Mouse (Mus musculus) c-Kit-negative CD71-positive TER-119-positive erythroid progenitor cells, embryonic 14.5 days (primary cell): ENCODE measurements around the gene Tmem102.

Experiments used
- DNase-seq: peaks from one replicate; pipeline ENCODE4 v3.0.0-alpha.2; 2013; ENCODE audit warnings: low read depth, low spot score

Gene Tmem102

DNA sequence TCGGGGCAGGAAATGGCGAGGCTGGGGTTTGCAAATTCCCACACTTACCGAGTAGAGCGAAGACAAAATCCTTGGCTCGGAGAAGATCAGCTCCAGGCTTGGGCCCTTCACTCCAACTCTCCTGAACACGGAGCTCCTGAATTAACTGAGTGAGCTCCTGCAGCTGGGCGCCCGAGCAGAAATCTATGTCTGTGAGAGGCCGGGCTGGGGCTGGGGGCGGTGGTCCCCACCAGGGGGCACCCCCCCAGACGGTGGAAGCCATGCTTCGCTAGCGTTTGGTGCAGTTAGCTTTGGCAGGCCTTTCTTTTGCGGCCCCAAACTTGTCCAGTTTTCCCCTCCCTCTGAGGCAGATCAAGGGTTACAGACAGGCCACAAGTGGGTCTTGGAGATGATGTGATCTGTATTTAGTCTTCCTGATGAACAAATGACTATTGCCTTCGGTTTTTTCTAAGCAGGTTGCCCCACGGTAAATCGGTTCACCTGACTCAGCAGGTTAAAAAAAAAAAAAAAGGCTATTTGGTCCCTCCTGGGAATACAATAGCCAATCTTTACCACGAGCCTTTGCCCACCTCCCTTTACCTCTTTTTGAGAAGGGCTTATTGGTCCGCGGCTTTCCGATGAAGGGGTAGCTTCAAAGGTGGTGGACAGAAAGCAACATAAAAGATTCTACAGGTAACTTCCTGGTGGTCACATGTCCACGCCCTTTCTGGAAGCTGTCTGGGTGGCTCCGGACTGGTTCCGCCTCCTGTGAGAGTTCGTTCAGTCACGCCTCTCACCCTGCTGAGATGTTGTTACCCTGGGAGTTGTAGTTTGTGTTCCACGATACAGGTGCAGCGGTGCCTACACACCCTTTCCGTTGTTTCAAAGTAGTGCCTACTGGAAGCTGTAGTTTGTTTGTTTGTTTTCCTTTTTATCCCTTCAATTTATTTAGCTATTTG lies at the start of gene Tmem102:
Gene Tmem102, minus strand, starts transcription at position 653 of the 938 bp plus-strand sequence.
- no peak for DNase-seq

DNA sequence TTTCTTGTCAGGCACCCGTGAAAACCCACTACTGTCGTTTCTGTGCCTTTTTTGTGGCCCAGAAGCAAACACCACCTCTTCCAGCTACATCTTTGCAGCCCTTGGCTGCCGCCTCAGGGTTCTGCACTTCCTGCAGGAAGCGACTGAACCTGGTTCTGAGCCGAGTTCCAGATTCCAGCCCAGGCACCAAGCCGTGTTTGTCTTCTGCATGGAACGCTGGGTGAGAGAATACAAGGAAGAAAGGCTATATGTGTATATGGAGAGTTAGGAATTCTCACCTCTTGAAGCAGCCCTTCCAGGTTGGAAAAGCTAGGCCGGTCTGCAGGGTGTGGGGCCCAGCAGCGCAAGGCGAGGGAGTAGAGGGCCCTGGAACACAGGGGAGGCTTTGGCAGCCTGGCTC lies 49.3 kb upstream of the Tmem102 start:
- DNase-seq: no peak

DNA sequence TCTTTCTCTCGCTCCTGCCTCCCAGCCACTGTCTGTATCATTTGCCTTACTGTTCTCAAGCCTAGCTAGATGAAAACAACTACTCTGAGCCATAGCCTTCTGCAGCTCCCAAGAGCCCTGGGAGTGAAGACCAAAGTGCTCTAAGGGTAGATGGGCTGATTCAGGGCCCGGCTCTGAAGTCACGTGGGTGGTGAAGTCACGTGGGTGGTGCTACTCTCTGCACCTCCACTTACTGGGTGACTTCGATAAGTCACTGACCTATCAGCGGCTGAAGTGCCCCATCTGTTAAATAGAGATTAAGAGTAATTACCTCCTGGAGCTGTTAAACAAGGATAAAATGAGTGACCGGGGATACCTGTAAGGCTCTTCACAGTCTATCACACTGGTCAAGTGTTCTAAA lies 48.6 kb upstream of the Tmem102 start:
- peak; percentile 96 for DNase-seq

- no peak for DNase-seq
Observed at GRCm38 (mm10) chr11:69850754-69851153, 45.3 kb upstream of the Tmem102 start.

DNA sequence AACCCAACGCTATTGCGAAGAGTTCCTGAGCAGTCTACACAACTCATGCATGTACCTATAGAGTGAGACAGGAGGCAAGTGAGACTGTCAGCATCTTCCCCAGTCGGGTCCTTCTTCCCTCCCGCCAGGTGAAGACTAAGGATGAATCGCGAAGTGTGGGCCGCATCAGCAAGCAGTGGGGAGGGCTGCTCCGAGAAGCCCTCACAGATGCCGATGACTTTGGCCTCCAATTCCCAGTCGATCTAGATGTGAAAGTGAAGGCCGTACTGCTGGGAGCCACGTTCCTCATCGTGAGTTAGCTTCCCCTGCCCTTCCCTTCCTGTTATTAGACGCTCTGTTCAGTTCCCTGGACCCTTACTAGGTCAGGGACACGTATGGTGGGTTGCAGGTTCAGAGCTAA lies 44.5 kb upstream of the Tmem102 start:
- DNase-seq: no peak

GRCm38 (mm10) chr11:69849128-69849527 lies 43.7 kb upstream of the Tmem102 start:
- no peak for DNase-seq

DNA sequence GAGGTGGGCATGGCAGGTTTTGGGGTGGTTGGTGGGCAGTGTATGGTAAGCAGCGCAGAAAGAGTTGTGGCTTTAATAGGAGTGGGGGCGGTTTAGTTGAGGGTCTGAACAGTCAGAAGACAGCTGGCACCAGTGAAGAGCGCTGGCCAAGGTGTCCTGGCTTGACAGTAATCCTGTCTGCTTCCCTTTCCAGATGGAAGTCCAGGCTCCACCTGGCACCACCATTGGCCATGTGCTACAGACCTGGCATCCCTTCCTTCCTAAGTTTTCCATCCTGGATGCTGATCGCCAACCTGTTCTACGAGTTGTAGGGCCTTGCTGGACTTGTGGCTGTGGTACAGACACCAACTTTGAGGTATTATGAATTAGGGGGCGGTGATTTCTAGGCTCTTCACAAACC lies 42.6 kb upstream of the Tmem102 start:
- no peak for DNase-seq

DNA sequence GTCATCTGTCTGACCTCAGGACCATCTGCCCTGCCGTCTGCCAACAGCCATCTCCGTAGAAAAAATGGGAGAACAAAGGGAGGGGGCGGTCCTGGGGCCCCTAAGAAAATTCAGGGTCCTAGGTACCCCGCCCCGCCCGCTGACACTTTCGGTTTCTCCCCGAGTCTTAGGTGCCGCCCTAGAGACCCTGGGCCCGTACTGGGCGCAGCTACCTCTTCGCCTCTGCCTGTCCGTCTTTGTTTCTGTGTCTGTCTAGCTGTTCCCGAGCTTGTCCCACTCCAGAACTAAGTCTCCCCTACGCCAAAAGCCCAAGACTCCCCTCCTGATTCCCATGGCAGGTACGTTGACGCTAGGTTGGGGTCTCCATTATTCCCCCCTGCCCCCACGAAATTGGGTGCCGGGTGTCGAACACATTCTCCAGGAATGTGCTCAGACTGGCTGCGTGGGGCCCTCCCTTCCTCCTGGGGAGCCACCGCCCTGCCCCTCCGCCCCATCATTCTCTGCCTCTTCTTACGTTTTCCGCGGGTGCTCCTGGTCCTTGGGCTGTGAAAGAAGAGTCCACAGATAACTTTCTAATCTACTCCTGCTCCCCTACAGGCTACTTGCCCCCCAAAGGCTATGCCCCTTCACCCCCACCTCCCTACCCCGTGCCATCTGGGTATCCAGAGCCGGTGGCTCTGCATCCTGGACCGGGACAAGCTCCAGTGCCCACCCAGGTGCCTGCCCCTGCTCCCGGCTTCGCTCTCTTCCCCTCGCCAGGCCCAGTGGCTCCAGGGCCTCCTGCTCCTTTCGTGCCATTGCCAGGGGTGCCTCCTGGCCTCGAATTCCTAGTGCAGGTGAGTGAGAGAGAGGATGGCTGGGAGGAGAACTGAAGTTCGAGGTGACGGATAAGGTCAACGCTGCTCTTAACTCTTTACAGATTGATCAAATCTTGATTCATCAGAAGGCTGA lies 41.6 kb upstream of the Tmem102 start:
- DNase-seq: no peak

GRCm38 (mm10) chr11:69846198-69846680 lies 40.8 kb upstream of the Tmem102 start, which contains the start of gene Plscr3:
TSS of gene Plscr3 (plus strand) at chr11:69846376.
- DNase-seq: peak; percentile 76

GRCm38 (mm10) chr11:69838714-69839104 lies 33.3 kb upstream of the Tmem102 start:
- no peak for DNase-seq

- DNase-seq: peak; percentile 92
Observed at GRCm38 (mm10) chr11:69837952-69838713, 32.7 kb upstream of the Tmem102 start, which contains the start of gene Tmem256. TSS of gene Tmem256 (plus strand) at chr11:69838514.

- no peak for DNase-seq
Observed at GRCm38 (mm10) chr11:69837604-69837951, 32.2 kb upstream of the Tmem102 start, which contains the start of gene Nlgn2. TSS of gene Nlgn2 (minus strand) at chr11:69837784.

DNA sequence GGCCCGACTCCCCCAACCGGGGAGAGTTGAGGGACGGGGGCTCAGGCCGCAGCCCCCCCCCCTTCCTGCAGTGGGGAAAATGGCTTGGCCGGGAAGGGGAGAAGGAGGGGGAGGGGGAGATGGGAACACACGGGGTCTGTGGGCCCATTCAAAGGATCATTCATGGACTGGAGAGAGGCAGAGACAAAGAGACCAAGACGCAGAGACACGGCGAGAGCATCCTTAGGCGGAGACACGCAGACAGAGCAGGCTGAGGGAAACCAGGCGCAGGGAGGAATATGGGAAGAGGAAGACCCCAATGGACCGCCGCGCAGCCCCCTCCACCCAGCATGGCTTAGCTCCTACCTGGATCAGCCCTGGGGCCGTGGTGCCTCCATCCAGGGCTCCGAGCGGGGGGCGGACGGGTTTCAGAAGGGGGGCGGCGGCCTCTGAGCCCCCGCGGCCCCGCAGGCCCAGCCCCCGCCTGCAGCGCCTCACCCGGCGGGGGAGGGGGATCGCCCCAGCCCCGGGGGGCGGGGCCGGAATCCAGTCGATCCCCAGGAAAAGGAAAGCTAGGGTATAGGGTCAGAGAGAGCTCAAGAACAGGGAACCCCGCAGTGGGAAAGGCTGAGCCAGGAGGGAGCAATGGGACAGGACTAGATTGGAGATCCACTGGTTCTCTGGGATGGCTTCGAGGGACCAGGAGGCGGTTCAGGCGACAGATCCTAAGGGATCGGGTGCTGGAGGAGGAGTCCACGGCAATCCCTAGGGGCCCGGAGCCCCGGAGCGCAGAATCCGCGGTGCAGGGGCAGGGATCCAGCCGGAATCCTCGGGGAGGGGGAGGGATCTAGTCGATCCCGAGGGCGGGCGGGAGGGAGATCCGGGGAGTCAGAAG lies 31.5 kb upstream of the Tmem102 start:
- no peak for DNase-seq

DNA sequence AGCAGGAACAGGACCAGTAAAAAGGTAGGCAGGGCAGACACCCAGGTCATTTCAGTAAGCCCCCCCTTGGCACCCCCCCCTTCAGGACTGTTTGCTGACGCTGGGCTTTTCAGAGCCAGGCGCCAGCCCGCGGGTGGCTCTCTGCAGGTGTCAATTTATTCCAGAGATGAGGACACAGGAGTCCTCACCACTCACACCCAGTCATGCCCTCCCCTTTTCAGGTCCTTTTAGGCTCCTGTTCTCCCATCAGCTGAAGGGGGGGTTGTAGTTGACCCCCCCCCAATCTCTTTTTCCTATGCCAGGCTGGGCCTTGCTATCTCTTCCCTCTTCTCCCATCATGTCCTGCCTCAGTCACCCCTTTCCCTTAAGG lies 30.5 kb upstream of the Tmem102 start:
- no peak for DNase-seq

DNA sequence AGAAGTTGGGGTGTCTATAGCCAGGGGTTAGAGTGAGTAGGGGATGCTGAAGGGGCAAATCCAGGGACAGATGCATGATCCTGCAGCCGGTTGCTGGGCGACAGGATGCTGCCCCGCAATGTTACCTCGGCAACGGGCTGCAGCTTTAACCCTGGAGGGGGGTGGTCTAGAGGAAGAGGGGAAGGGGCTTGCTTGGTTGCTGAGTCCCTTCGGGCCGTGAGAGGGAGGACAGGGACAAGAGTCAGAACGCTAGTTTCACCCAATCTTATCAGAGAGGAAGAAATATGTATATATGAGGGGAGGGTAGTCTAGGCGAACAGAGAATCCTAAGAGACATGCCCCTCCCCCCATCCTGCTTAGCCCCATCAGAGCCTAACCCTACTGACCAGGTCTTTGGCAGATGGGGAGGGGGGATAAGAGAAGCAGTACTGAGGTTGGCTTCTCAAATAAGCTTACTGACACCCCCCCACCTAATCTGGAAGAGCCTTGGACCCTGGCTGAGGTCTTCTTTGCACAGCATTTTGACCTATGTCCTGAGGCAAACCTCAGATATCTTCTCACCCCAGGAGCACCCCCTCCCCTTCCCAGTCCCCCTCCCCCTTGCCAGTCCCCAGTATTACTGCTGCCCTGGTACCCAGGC lies 30.0 kb upstream of the Tmem102 start:
- DNase-seq: no peak

DNA sequence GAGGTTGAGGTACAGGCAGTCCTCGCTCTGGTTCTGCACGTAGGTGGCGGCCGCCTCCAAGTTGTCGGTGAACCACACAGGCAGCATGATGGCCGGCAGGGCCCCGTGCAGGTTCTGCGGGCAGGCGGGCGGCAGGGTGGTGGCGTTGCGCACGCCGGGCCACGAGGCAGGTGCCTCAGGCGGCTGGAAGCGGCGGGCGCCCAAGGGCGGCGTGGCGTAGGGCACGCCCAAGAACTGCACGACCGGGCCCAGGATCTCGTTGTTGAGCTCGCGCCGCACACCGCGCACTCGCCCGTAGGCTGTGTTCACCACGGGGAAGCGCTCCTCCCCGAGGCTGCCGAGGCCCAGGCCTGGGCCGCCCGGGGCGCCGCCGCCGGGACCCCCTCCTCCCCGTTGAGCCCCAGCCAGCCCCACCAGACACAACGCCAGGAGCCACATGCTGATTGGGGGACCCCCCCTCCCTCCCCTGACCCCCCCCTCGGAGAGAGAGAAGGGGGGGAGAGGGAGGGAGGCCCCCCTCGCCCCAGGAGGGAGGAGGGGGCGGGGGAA lies 28.7 kb upstream of the Tmem102 start:
- DNase-seq: peak; percentile 47

DNA sequence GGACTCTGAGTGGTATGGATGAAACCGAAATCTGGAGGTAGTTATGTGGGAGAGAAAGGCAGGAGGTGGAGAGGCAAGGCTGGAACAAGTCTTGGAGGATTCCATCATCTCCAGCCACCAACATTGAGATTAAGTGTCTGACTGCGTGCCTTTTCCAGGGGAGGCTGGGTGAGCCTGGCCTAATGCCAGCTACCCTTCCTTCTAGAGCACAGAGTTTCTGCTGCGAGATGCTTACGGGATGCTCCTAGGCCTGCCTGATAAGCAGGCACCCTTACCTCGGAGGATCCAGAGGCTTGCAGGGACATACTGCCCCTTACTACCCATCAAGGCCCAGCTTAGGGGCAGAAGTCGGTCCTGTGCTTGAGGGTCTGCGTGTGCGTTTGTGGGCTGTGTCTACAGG lies 28.1 kb upstream of the Tmem102 start:
- no peak for DNase-seq

DNA sequence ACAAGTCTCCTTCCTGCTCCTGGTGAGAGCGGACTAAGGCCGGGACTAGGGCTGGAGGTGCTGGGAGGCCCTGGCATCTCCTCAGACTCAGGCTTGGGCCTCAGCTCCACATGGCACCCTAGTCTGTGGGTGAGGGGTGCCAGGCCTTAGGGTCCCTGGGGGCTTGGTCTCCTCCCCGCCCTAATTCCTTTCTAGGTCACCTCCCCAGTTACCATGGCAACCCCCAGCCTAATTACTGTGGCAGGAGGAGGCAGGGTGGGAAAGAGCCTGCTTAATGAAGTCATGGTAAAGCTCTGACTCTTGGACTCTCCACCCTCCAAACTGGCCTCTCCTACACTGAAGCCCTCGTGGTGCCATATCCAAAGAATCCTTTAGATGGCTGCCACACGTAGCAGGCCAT lies 23.4 kb upstream of the Tmem102 start:
- DNase-seq: no peak

DNA sequence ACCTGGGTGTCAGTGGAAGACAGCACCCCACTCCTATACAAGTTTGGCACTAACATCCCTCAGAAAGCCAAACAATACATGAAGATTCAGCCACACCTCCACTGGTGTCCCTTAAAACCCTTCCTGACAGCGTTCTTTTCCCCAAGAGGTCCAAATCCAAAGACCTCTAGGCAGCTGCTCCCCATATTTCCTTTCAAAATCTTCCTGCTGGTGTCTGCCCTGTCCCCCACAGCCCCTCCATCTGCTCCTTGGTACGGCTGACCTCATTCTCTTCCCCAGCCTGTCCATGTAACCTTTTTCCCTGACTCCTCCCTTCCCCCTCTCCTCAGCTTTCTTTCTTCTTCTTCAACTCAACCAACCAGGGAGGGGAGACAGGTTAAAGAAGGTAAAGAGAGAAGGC lies 18.0 kb upstream of the Tmem102 start:
- DNase-seq: no peak

DNA sequence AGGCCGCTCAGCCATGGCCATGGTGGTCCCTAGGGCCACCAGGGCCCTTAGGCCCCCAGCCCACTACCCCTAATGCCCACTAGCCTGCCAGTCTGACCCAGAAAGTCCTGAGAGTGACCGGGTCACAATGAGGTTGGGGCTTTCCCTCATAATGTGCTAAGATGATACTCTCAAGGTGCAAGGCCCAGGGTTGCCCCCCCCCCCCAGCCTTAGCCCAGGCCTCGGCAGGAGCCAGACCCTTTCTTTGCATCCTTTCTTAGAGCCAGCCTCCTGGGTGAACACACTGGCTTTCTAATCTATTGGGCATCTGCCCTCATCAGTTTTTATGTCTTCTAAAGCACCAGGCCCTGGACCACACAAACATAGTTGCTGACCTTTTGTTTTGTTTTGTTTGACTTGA lies 16.7 kb upstream of the Tmem102 start, which contains the start of gene Spem1:
Gene Spem1, minus strand, starts transcription at position 101 of the 400 bp plus-strand sequence.
- no peak for DNase-seq
